Mouse (Mus musculus) heart, postnatal 0 days (tissue): ENCODE measurements at regions not wholly inside any gene's neighbourhood (a gene's known extent, or its start where the extent isn't known, plus 50 kb on each side); places are given as distances from the start of the nearest gene placed in this dataset.

Source experiments
- CTCF ChIP-seq: IDR thresholded peaks from 2 replicates; pipeline ENCODE4 v1.5.1; 2016; ENCODE audit warnings: antibody characterized with exemption, control low read depth, low read depth
- EP300 ChIP-seq: IDR thresholded peaks from 2 replicates; pipeline ENCODE4 v1.6.1; 2016; ENCODE audit warnings: antibody characterized with exemption, low read depth

DNA sequence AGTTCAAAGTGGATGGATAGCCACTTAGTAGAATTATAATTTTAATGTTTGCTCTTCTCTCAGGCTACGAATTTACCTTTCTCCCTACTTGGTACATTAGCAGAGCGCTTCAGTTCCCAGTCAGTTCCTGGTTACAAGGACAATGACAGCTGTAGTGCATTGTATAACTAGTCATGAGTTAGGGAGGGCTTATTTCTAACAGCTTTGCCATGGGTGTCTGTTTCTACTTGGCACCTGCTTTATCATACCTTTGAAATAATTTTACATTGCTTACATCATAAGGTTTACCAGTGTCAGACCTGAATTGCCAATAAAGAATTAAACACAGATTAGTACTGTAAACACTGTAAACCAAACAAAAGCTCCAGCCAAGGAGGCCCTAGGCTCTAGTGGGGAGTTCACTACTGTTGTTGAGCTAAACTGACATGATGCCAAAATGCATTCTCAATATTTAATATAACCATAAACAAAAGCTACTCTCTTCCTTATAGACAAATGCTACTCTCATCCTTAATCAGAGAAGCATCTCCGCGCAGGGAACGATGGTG, 745.3 kb upstream of the Car8 start:
- TF ChIP-seq CTCF (no peak), EP300 (no peak)
